Mouse (Mus musculus): ENCODE measurements around the gene Ppp1r9a. TPM values are rescaled to one million over a fixed set of nuclear protein-coding genes. Genes with fewer than 3 reads are reported as not detected.

Gene Ppp1r9a
- polyA plus RNA-seq, 1 experiment = 0.04 TPM

DNA sequence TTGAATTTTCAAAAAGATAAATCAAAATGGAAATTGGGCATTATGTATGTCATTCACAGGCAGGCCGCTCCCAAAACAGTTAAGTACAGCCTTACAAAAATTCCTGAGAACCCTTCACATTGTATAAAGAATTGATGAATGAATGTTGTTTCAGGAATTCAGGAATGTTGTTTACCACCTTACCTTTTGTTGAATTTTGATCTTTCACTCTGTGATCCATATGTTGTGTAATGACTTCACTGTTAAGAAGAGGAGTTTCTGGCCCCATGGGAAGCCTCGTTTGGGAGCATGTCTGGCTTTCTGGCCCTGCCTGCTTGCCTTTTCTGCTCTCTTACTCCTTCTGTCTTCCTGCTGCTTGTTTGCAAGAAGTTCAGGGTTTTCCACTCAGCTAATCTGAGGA lies 105.4 kb downstream of the Ppp1r9a start:
- no peak overlapping the region for H3K4me3 ChIP-seq (ENCODE audit: insufficient read depth, poor library complexity, severe bottlenecking)
- no peak for TF ChIP-seq USF1 (IDR thresholded peaks at IDR 0.05; ENCODE audit: low read depth)
- TF ChIP-seq MYOG (IDR thresholded peaks at IDR 0.05; ENCODE audit: control insufficient read depth, extremely low read depth, insufficient read length) = no peak
- no peak for TF ChIP-seq CEBPB (IDR thresholded peaks at IDR 0.05; ENCODE audit: low read depth)
- TF ChIP-seq CTCF (IDR thresholded peaks at IDR 0.05; ENCODE audit: control insufficient read depth, insufficient read depth, insufficient read length) = no peak
- TF ChIP-seq MYOD1 (IDR thresholded peaks at IDR 0.05; ENCODE audit: control insufficient read depth, insufficient read length, low read depth) = no peak
- no peak for TF ChIP-seq FOSL1 (IDR thresholded peaks at IDR 0.05; ENCODE audit: insufficient read depth, low read length, poor library complexity, severe bottlenecking)
- TF ChIP-seq MAX (IDR thresholded peaks at IDR 0.05) = no peak

DNA sequence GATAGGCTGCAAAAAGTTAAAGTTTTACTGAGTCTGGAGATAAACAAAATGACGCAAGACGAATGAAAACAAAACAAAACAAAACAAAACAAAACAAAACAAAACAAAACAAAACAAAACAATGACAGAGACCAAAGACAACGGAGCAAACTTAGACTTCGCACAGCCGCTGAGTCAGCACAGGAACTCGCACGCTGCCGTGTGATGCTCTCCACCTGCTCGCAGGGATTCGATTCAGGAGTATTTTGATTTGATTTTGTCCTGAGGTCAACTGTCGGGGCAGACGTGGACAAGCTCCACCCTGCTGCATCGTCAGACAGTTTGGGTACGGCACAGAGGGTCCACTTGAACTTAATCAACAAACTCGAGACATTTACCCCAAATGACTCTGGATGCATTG lies 105.9 kb downstream of the Ppp1r9a start:
- no peaks in the 10 kb centered on the region for H3K27me3 ChIP-seq (ENCODE audit: control insufficient read depth, insufficient read depth, insufficient read length)
- H3K4me3 ChIP-seq (ENCODE audit: insufficient read depth, poor library complexity, severe bottlenecking) = no peak overlapping the region
- H3K79me3 ChIP-seq (ENCODE audit: low read depth) = no peaks in the 10 kb centered on the region
- no peaks in the 10 kb centered on the region for H3K36me3 ChIP-seq (ENCODE audit: control insufficient read depth, insufficient read depth)
- H3K79me2 ChIP-seq (ENCODE audit: control insufficient read depth, insufficient read depth) = no peaks in the 10 kb centered on the region
- H3ac ChIP-seq (ENCODE audit: control insufficient read depth, insufficient read length, low read depth) = no peak overlapping the region
- TF ChIP-seq MAX (IDR thresholded peaks at IDR 0.05) = no peak
- TF ChIP-seq MYOG (IDR thresholded peaks at IDR 0.05; ENCODE audit: control insufficient read depth, extremely low read depth, insufficient read length) = no peak
- TF ChIP-seq FOSL1 (IDR thresholded peaks at IDR 0.05; ENCODE audit: insufficient read depth, low read length, poor library complexity, severe bottlenecking) = no peak
- no peak for TF ChIP-seq CEBPB (IDR thresholded peaks at IDR 0.05; ENCODE audit: low read depth)
- no peak for TF ChIP-seq CTCF (IDR thresholded peaks at IDR 0.05; ENCODE audit: control insufficient read depth, insufficient read depth, insufficient read length)
- TF ChIP-seq MYOD1 (IDR thresholded peaks at IDR 0.05; ENCODE audit: control insufficient read depth, insufficient read length, low read depth) = no peak
- TF ChIP-seq USF1 (IDR thresholded peaks at IDR 0.05; ENCODE audit: low read depth) = no peak

More for the DNA sequence above, 105.4 kb downstream of the Ppp1r9a start:
- H3K79me2 ChIP-seq (ENCODE audit: control insufficient read depth, insufficient read depth) = no peaks in the 10 kb centered on the region
- H3ac ChIP-seq (ENCODE audit: control insufficient read depth, insufficient read length, low read depth) = no peak overlapping the region
- no peaks in the 10 kb centered on the region for H3K36me3 ChIP-seq (ENCODE audit: control insufficient read depth, insufficient read depth)
- H3K27me3 ChIP-seq (ENCODE audit: control insufficient read depth, insufficient read depth, insufficient read length) = no peaks in the 10 kb centered on the region
- no peaks in the 10 kb centered on the region for H3K79me3 ChIP-seq (ENCODE audit: low read depth)

DNA sequence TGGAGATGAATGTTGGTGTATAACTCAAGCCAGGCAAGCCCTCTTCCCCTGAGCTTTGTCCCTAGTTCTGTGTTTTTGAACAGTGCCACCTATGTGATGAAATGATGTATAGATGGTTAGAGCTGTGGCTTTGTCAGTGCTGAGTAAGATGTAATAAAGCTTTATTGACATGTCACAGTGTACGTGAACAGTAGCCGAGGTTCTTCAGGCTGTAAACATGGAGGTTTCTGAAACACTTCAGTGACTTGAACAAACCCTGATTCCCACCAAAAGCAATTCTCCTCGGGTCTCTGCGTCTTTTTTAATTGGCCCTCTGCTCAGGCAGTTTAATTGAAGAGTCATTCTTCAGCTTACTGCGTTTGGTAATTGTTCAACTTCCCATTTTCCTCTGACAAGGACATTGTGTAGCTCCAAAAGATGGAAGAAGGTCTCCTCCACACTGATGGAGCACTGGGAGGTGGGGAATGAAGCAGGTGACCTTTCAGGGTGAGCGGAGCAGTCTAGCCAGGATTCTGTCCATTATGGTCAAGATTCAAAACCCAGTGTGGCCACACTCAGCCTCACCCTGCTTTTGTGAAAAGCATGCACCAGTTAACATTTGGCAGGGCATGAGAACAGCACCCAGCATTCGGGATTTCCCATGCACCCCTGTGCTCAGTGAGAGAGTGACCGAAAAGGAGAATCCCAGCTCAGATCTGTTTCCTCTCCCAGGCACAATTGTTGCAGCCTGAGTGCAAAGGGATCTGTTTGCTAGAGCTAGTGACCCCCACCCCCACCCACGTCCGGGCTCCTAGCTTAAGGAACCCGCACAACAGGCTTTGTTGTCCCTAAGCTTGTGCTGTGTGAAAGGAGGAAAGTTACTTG lies 108.1 kb downstream of the Ppp1r9a start:
- TF ChIP-seq MAX (IDR thresholded peaks at IDR 0.05) = no peak
- no peak for TF ChIP-seq MYOD1 (IDR thresholded peaks at IDR 0.05; ENCODE audit: control insufficient read depth, insufficient read length, low read depth)
- no peak for TF ChIP-seq MYOG (IDR thresholded peaks at IDR 0.05; ENCODE audit: control insufficient read depth, extremely low read depth, insufficient read length)
- no peak for TF ChIP-seq USF1 (IDR thresholded peaks at IDR 0.05; ENCODE audit: low read depth)
- TF ChIP-seq FOSL1 (IDR thresholded peaks at IDR 0.05; ENCODE audit: insufficient read depth, low read length, poor library complexity, severe bottlenecking) = no peak
- TF ChIP-seq CTCF (IDR thresholded peaks at IDR 0.05; ENCODE audit: control insufficient read depth, insufficient read depth, insufficient read length) = no peak
- TF ChIP-seq CEBPB (IDR thresholded peaks at IDR 0.05; ENCODE audit: low read depth) = no peak
- Histone ChIP-seq H3K4me3 (ENCODE audit: insufficient read depth, poor library complexity, severe bottlenecking) (no peak overlapping the region), H3K79me2 (ENCODE audit: control insufficient read depth, insufficient read depth) (no peaks in the 10 kb centered on the region), H3K79me3 (ENCODE audit: low read depth) (no peaks in the 10 kb centered on the region), H3K36me3 (ENCODE audit: control insufficient read depth, insufficient read depth) (no peaks in the 10 kb centered on the region), H3ac (ENCODE audit: control insufficient read depth, insufficient read length, low read depth) (no peak overlapping the region), H3K27me3 (ENCODE audit: control insufficient read depth, insufficient read depth, insufficient read length) (no peaks in the 10 kb centered on the region)

DNA sequence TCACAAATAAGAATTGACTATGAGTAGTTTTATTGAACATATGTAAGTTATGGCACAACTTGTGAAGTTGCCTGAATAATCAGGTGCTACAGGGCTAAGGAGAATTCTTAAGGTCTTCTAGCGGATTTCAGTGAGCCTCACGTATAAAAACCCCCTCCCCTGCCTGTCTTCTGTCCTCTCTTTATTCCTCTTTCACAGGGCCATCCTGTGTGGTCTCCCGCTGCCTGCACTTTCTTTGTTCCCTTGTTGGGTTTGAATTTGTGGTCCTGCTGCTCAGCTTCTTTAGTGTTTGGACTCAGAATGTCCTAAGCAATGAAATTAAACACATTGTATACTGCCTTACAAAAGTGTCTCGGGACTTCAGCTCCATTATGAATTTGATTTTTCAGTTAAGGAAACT lies 110.1 kb downstream of the Ppp1r9a start:
- no peaks in the 10 kb centered on the region for H3K27me3 ChIP-seq (ENCODE audit: control insufficient read depth, insufficient read depth, insufficient read length)
- no peak overlapping the region for H3K4me3 ChIP-seq (ENCODE audit: insufficient read depth, poor library complexity, severe bottlenecking)
- no peak overlapping the region for H3ac ChIP-seq (ENCODE audit: control insufficient read depth, insufficient read length, low read depth)
- no peaks in the 10 kb centered on the region for H3K36me3 ChIP-seq (ENCODE audit: control insufficient read depth, insufficient read depth)
- H3K79me3 ChIP-seq (ENCODE audit: low read depth) = no peaks in the 10 kb centered on the region
- H3K79me2 ChIP-seq (ENCODE audit: control insufficient read depth, insufficient read depth) = no peaks in the 10 kb centered on the region
- TF ChIP-seq FOSL1 (IDR thresholded peaks at IDR 0.05; ENCODE audit: insufficient read depth, low read length, poor library complexity, severe bottlenecking) (no peak), MYOG (IDR thresholded peaks at IDR 0.05; ENCODE audit: control insufficient read depth, extremely low read depth, insufficient read length) (no peak)

DNA sequence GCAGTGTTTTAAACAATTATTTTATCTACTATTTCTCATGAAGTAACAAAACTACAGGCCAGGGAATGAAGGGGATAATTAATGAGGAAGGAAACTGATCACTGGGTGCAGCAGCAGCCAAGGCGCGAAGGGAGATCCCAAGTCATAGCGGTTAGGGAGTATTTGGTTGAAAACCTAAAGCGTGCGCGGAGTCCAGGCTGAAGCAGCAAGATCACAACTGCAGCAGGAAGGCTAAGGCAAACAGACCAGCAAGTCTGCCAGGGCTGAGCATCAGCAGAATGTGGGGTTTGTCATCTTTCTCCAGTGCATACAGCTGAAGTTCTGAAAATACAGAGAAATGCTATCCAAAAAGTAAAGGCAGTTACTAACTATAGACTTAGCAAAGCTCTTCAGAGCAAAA lies 111.8 kb downstream of the Ppp1r9a start:
- H3K79me3 ChIP-seq (ENCODE audit: low read depth) = no peaks in the 10 kb centered on the region
- TF ChIP-seq FOSL1 (IDR thresholded peaks at IDR 0.05; ENCODE audit: insufficient read depth, low read length, poor library complexity, severe bottlenecking) (no peak), MAX (IDR thresholded peaks at IDR 0.05) (no peak), USF1 (IDR thresholded peaks at IDR 0.05; ENCODE audit: low read depth) (no peak), CTCF (IDR thresholded peaks at IDR 0.05; ENCODE audit: control insufficient read depth, insufficient read depth, insufficient read length) (no peak), MYOG (IDR thresholded peaks at IDR 0.05; ENCODE audit: control insufficient read depth, extremely low read depth, insufficient read length) (no peak), MYOD1 (IDR thresholded peaks at IDR 0.05; ENCODE audit: control insufficient read depth, insufficient read length, low read depth) (no peak)
- H3K4me3 ChIP-seq (ENCODE audit: insufficient read depth, poor library complexity, severe bottlenecking) = no peak overlapping the region
- H3K79me2 ChIP-seq (ENCODE audit: control insufficient read depth, insufficient read depth) = no peaks in the 10 kb centered on the region
- no peaks in the 10 kb centered on the region for H3K27me3 ChIP-seq (ENCODE audit: control insufficient read depth, insufficient read depth, insufficient read length)
- H3ac ChIP-seq (ENCODE audit: control insufficient read depth, insufficient read length, low read depth) = no peak overlapping the region
- H3K36me3 ChIP-seq (ENCODE audit: control insufficient read depth, insufficient read depth) = no peaks in the 10 kb centered on the region
